20 mouse cellular contexts compared by ENCODE assay signal in genomic region chr17:47260976-47261375, GRCm38 (mm10).
A peak's percentile ranks its signal among the peaks of the same experiment; 100 is the strongest.
DNase-seq lines count a peak whose midpoint lies in the region; ATAC-seq and TF ChIP-seq lines count a peak whose summit lies in the region.
"Had no signal": no experiment of that assay in that cellular context is flagged by ENCODE, and none has a peak within 500 bp of the region (broad histone marks: within the 10 kb centered on the region; RNA-seq: fewer than 3 reads in every experiment).

No protein-coding gene starts in this region.

- no peak for TF ChIP-seq CTCF in kidney, adult 2 months (conservative IDR thresholded peaks at IDR 0.05; ENCODE audit: insufficient read depth, insufficient read length, low read depth, low read length)
- no peak for TF ChIP-seq CTCF in gastrocnemius, adult 2 months (IDR thresholded peaks at IDR 0.05)

- TF ChIP-seq POLR2A in kidney, adult 2 months (IDR thresholded peaks at IDR 0.05; ENCODE audit: low read depth, low read length): no peak

- intact Hi-C loops in gastrocnemius, adult 2 months (cut with DNase I): no loop called here

- DNase-seq in adrenal gland, adult 2 months: peak; percentile 51
- DNase-seq in adrenal gland, adult 18-20 months (ENCODE audit: low spot score in 2 of 2): no peak
- peak; percentile 20 for DNase-seq in adrenal gland, postnatal 10 days
- DNase-seq in layer of hippocampus, postnatal 10 days (ENCODE audit: low spot score in 2 of 2): no peak
- no peak for DNase-seq in kidney, adult 2 months
- no peak for DNase-seq in gastrocnemius, adult 2 months
- DNase-seq: cerebellum, adult 11 months; cerebellum, adult 9-10 months; cerebellum, postnatal 25 days; gastrocnemius, postnatal 14 days had no signal

- 67% methylated on average over 4 of the region's 4 CpGs for WGBS in kidney, adult 2 months

- no peak overlapping the region for H3K4me3 ChIP-seq in kidney, adult 2 months (ENCODE audit: insufficient read depth, low read depth, low read length)
- no peak overlapping the region for H3K4me3 ChIP-seq in gastrocnemius, adult 2 months
- H3K4me3 ChIP-seq: embryonic facial prominence, embryonic 13.5 days; forebrain, embryonic 12.5 days; heart, embryonic 12.5 days; hindbrain, embryonic 10.5 days had no signal

- no peaks in the 10 kb centered on the region for H3K4me1 ChIP-seq in kidney, adult 2 months (ENCODE audit: control insufficient read depth, insufficient read depth, low read length)
- H3K4me1 ChIP-seq: forebrain, embryonic 12.5 days; heart, embryonic 12.5 days; hindbrain, embryonic 10.5 days had no signal

- no peaks in the 10 kb centered on the region for H3K27me3 ChIP-seq in kidney, adult 2 months (replicated peaks; ENCODE audit: control insufficient read depth, insufficient read depth, low read length)
- H3K27me3 ChIP-seq: embryonic facial prominence, embryonic 13.5 days; forebrain, embryonic 12.5 days; heart, embryonic 12.5 days had no signal

- H3K27ac ChIP-seq in kidney, adult 2 months (ENCODE audit: insufficient read depth, low read depth, low read length): no peak overlapping the region
- no peak overlapping the region for H3K27ac ChIP-seq in gastrocnemius, adult 2 months
- H3K27ac ChIP-seq: embryonic facial prominence, embryonic 13.5 days; forebrain, embryonic 12.5 days; hindbrain, embryonic 10.5 days; hindbrain, embryonic 14.5 days had no signal

- ATAC-seq in granulocyte monocyte progenitor cell, adult 5-6 weeks (replicated peaks; ENCODE audit: poor library complexity, severe bottlenecking): peak; percentile 96
- 0 out of 2 replicates have a peak, but pooled peaks have one; percentile 24 for ATAC-seq in monocyte, adult 5-6 weeks (replicated peaks; ENCODE audit: insufficient number of reproducible peaks, low FRiP score, low TSS enrichment, poor library complexity, severe bottlenecking)
- ATAC-seq: forebrain, embryonic 16.5 days; intestine, embryonic 16.5 days had no signal

- no peaks in the 10 kb centered on the region for H3K36me3 ChIP-seq in kidney, adult 2 months (ENCODE audit: control insufficient read depth, insufficient read depth, low read length)
- H3K36me3 ChIP-seq: G1E had no signal

Comparison
In these comparisons a context has a peak if more than half of its experiments do, and no peak if none do; other contexts are left out.
1. DNase-seq: peak in adrenal gland, adult 2 months (single experiment) and adrenal gland, postnatal 10 days (single experiment); none in adrenal gland, adult 18-20 months (0 of 2), layer of hippocampus, postnatal 10 days (0 of 2), kidney, adult 2 months (single experiment) and gastrocnemius, adult 2 months (single experiment).